Mouse (Mus musculus) forebrain, postnatal 0 days (tissue): ENCODE measurements at regions not wholly inside any gene's neighbourhood (a gene's known extent, or its start where the extent isn't known, plus 50 kb on each side); places are given as distances from the start of the nearest gene placed in this dataset.

Source experiments
- ATAC-seq: fragments of 200-750 bp; cut with Nextera tagmentation; 2 replicates; pipeline ENCODE4 v1.8.0; 2017; ENCODE audit warnings: mild to moderate bottlenecking, moderate library complexity
- DNase-seq: peaks from one replicate; pipeline ENCODE4 v3.0.0-alpha.2; 2015
- H3K27ac ChIP-seq: fragments of 300-500 bp; sonication (generic); 2 replicates; pipeline ENCODE4 v1.5.1; 2014; ENCODE audit warnings: low read depth, mild to moderate bottlenecking, antibody characterized with exemption, low read length, moderate library complexity, mixed read lengths
- H3K27me3 ChIP-seq: fragments of 300-500 bp; sonication (generic); 2 replicates; pipeline ENCODE4 v1.6.1; 2014; ENCODE audit warnings: mild to moderate bottlenecking, low read length, mixed read lengths; ENCODE audit not compliant: insufficient read depth
- H3K36me3 ChIP-seq: fragments of 300-500 bp; sonication (generic); 2 replicates; pipeline ENCODE4 v1.6.1; 2014; ENCODE audit warnings: mild to moderate bottlenecking, moderate library complexity; ENCODE audit not compliant: insufficient read depth
- H3K4me1 ChIP-seq: fragments of 300-500 bp; sonication (generic); 2 replicates; pipeline ENCODE4 v1.6.1; 2014; ENCODE audit warnings: antibody characterized with exemption; ENCODE audit not compliant: insufficient read depth
- H3K4me2 ChIP-seq: fragments of 300-500 bp; sonication (generic); 2 replicates; pipeline ENCODE4 v1.6.1; 2014; ENCODE audit warnings: low read depth, mild to moderate bottlenecking, moderate library complexity
- H3K4me3 ChIP-seq: fragments of 300-500 bp; sonication (generic); 2 replicates; pipeline ENCODE4 v1.5.1; 2014; ENCODE audit warnings: low read depth, low read length, mixed read lengths
- H3K9ac ChIP-seq: fragments of 300-500 bp; sonication (generic); 2 replicates; pipeline ENCODE4 v1.6.1; 2014; ENCODE audit warnings: mild to moderate bottlenecking
- H3K9me3 ChIP-seq: fragments of 300-500 bp; sonication (generic); 2 replicates; pipeline ENCODE4 v1.6.1; 2016; ENCODE audit warnings: low read length
- CTCF ChIP-seq: sonication (generic); IDR thresholded peaks from 2 replicates; pipeline ENCODE4 v1.5.1; 2016; ENCODE audit warnings: antibody characterized with exemption, control low read depth, low read depth
- WGBS: fragments of 180-500 bp; shearing (Covaris S2); extraction: QIAGEN DNeasy Blood & Tissue Kit; methylation state at CpG from one replicate; pipeline ENCODE4 v1.1.7; 2014; 5-methylcytosine and 5-hydroxymethylcytosine counted together

DNA sequence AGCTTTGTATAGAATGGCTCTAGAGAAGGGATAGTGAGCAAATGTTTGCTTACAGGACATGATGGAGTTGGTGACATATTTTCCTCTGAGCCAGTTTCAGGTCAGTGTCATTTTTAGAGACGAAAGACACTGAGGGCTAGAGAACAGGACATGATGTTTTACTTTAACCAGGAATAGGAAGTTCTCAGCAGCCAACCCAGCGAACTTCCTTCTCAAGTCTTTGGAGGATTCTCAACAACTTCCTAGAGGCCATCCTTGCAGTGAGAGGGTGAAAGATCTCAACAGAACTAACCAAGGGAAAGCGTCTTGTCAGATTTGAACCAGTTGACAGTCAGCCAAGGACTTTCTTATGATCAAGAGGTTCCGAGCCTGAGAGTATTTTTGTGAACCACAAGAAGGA is 153.7 kb upstream of the Jade1 start:
- Histone ChIP-seq H3K9ac (no peak overlapping the region), H3K4me3 (no peak overlapping the region), H3K36me3 (no peaks in the 10 kb centered on the region), H3K4me1 (no peaks in the 10 kb centered on the region), H3K27ac (no peak overlapping the region), H3K4me2 (no peak overlapping the region), H3K27me3 (no peaks in the 10 kb centered on the region), H3K9me3 (no peaks in the 10 kb centered on the region)
- DNase-seq (no peak), ATAC-seq (no peak)
- WGBS: 91% methylated on average over 4 of the region's 4 CpGs
- TF ChIP-seq CTCF: no peak

DNA sequence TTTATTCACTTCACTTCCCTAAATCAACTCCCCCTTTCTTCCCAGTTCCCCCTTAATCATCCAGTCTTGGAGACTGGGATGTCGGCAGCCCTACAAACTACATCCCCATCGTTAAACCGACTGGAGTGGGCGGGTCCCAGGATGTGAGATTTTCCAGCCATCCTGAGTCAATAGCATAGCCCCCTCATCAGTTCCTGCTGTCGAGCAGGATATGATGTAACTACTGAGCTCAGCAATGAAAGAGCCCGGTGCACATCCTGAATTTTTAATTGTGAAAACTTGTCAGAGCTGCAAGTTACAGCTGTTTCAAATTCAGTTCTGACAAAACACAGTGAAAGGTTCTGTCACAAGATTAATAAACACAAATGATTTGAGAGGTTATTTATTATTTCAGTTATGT is 165.7 kb upstream of the Jade1 start:
- Histone ChIP-seq H3K27ac (no peak overlapping the region), H3K27me3 (no peaks in the 10 kb centered on the region), H3K4me1 (no peaks in the 10 kb centered on the region), H3K4me3 (no peak overlapping the region), H3K36me3 (no peaks in the 10 kb centered on the region), H3K9me3 (no peaks in the 10 kb centered on the region), H3K9ac (no peak overlapping the region), H3K4me2 (no peak overlapping the region)
- no peak for TF ChIP-seq CTCF
- ATAC-seq (peak; percentile 40; the same call in 1 of the 2 replicates), DNase-seq (no peak)
- 61% methylated on average over 6 of the region's 6 CpGs for WGBS

DNA sequence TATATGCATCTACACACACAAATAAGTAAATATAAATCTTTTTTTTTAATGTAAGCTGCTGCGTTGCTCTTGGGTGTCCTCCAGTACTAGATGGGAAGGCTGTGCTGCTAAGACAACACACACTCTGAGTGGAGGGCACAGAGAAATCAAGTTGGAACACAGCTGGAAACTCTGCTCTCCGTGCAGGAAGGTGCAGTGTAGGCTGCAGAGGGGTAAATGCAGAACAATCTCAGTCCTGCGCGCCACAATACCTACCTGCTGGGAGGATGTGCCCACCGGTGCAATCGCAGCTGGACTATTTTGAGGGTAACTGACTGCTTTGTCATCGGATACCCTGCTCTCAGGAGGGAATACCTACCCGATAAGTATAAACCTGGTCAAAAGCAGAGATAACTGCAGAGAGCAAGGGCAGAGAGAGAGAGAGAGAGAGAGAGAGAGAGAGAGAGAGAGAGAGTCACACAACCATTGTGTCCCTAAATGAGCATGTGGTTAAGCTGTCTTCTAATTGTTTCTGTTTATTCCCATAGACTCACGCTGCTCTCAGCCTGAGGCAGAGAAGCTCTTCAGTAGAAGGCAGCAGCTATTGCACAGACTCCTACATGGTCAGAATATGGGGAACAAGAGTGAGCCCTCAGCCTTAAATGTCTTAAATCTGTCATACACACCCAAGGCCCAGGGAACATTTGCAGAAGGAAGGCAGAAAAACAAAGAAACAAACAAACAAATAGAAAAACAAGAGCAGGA is 167.9 kb upstream of the Jade1 start:
- Histone ChIP-seq H3K4me3 (no peak overlapping the region), H3K9ac (no peak overlapping the region), H3K4me2 (no peak overlapping the region), H3K4me1 (no peaks in the 10 kb centered on the region), H3K36me3 (no peaks in the 10 kb centered on the region), H3K27ac (no peak overlapping the region), H3K9me3 (no peaks in the 10 kb centered on the region), H3K27me3 (no peaks in the 10 kb centered on the region)
- ATAC-seq: no peak
- no peak for TF ChIP-seq CTCF
- DNase-seq: no peak
- WGBS: 48% methylated on average over 9 of the region's 9 CpGs

DNA sequence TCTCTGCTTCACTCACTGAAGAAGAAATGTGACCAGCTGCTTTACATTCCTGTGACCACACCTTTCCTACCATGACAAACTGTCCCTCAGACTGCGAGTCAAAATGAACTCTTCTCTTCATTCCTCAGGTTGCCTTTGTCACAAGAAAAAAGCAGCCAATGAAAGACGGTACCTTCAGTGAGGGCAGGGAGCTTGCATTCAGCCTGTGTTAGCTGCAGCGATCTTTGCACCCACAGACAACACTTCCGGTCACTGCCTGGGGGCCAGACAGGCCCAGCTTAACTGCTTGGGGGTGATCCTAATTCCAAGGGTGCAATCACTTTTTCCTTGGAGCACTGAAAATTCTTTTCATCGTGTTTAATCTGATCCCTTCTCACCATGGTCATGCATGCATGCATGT is 169.2 kb upstream of the Jade1 start:
- Histone ChIP-seq H3K27me3 (no peaks in the 10 kb centered on the region), H3K4me3 (no peak overlapping the region), H3K9ac (no peak overlapping the region), H3K4me2 (no peak overlapping the region), H3K9me3 (no peaks in the 10 kb centered on the region), H3K36me3 (no peaks in the 10 kb centered on the region), H3K27ac (no peak overlapping the region), H3K4me1 (no peaks in the 10 kb centered on the region)
- DNase-seq (no peak), ATAC-seq (no peak)
- WGBS: 60% methylated on average over 5 of the region's 5 CpGs
- TF ChIP-seq CTCF: no peak

DNA sequence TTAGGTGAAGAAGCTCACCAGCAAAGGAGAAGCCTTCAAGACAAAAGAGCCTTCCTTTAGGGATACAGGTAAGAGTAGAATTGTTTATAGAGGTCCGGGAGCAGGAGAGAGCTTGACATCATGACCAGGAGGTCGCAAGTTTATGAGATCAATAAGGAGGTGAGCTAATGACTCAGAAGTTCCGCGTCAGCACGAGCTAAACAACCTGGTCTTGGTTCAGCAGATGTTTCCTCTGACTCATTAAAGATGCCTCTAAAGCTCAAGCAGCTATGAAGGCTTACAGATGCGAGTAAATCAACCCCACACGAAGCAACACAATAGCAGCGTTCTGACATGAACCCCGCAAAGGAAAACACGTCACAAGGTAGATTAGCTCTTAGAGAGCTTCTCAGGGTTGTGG is 171.1 kb upstream of the Jade1 start:
- ATAC-seq: no peak
- H3K27me3 ChIP-seq: no peaks in the 10 kb centered on the region
- no peaks in the 10 kb centered on the region for H3K9me3 ChIP-seq
- H3K9ac ChIP-seq: no peak overlapping the region
- no peaks in the 10 kb centered on the region for H3K4me1 ChIP-seq
- TF ChIP-seq CTCF: no peak
- no peaks in the 10 kb centered on the region for H3K36me3 ChIP-seq
- 87% methylated on average over 10 of the region's 10 CpGs for WGBS
- no peak overlapping the region for H3K4me2 ChIP-seq
- no peak overlapping the region for H3K4me3 ChIP-seq
- no peak for DNase-seq
- no peak overlapping the region for H3K27ac ChIP-seq

DNA sequence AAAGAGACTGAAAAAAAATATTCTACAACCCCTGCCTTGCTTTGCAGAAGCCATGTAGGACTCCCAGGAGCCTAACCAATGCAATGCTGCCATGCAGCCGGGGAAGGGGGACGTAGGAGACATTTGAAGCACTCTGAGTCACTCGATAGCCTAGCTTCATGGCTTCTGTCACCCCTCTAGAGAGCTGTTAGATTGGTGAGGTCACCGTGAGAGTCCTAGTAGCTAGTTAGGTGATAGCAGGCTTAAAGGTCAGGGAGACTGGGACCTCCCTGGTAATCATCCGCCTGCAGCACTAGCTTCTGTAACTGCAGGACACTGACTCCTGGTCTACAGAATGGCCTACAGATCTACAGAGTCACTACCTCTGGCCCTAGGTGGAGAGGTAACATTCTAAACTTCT is 177.0 kb upstream of the Jade1 start:
- H3K27ac ChIP-seq: no peak overlapping the region
- TF ChIP-seq CTCF: no peak
- no peak for DNase-seq
- H3K4me3 ChIP-seq: no peak overlapping the region
- no peak overlapping the region for H3K9ac ChIP-seq
- no peaks in the 10 kb centered on the region for H3K9me3 ChIP-seq
- peaks cover 9% of the 10 kb centered on the region; the same call in 1 of the 2 replicates for H3K4me1 ChIP-seq
- WGBS: 68% methylated on average over 5 of the region's 5 CpGs
- no peaks in the 10 kb centered on the region for H3K36me3 ChIP-seq
- H3K27me3 ChIP-seq: no peaks in the 10 kb centered on the region
- no peak overlapping the region for H3K4me2 ChIP-seq
- no peak for ATAC-seq

DNA sequence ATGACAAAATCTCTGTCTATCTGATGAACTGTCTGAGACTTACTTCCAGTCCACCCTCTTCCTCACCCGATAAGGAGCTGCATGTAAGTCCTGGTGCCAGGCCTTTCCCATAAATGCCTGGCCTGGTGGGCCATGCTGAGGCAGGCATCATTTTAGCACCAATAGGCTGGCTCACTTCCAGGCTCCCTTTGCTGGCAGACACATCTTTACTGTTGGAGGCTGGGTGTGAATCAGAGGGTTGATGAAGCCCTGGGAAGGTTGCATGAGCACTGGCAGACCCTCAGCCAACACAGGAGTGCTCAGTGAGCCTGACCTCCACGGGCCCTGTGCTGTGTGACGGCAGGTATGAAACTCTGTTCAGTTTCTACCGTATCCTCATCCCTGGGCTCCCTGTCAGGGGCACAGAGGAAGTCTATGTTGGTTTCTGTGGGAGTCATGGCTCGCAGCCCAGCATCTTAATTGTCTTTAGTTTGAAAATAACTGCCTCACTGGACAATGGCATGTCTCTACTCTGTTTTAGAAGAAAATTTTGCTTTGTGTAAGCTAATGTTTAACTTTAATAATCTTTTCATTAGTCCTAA is 177.6 kb upstream of the Jade1 start:
- peak; percentile 29; the same call in 1 of the 2 replicates for ATAC-seq
- no peaks in the 10 kb centered on the region for H3K27me3 ChIP-seq
- H3K4me1 ChIP-seq: peaks cover 13% of the 10 kb centered on the region; the same call in 1 of the 2 replicates
- no peak for TF ChIP-seq CTCF
- no peak overlapping the region for H3K9ac ChIP-seq
- peak; percentile 59 for DNase-seq
- WGBS: 29% methylated on average over 5 of the region's 5 CpGs
- H3K27ac ChIP-seq: no peak overlapping the region
- no peaks in the 10 kb centered on the region for H3K36me3 ChIP-seq
- H3K4me2 ChIP-seq: no peak overlapping the region
- no peaks in the 10 kb centered on the region for H3K9me3 ChIP-seq
- no peak overlapping the region for H3K4me3 ChIP-seq
